Mouse (Mus musculus): ENCODE results near the gene Isg15. TPM values are rescaled to one million over a fixed set of nuclear protein-coding genes. Genes with fewer than 3 reads are reported as not detected.

The Isg15 gene
- polyA plus RNA-seq, 1 experiment from 2014 or later = 6.1 TPM

GRCm38 (mm10) chr4:156228393-156229024 lies 27.9 kb upstream of the Isg15 start:
- no peak overlapping the region for H3K9ac ChIP-seq (ENCODE audit: low read depth, low read length)

GRCm38 (mm10) chr4:156227752-156228392 lies 27.3 kb upstream of the Isg15 start:
- Histone ChIP-seq H3K4me2 (ENCODE audit: low read depth, low read length) (0 out of 2 replicates have a peak overlapping the region, but pooled peaks have one; percentile 25), H3K9me3 (replicated peaks; ENCODE audit: control insufficient read depth, low read length) (no peaks in the 10 kb centered on the region), H3K27me3 (ENCODE audit: control insufficient read depth, insufficient read depth, low read depth, low read length) (no peaks in the 10 kb centered on the region), H3K36me3 (ENCODE audit: control insufficient read depth, insufficient read depth) (peaks cover 14% of the 10 kb centered on the region), H3K27ac (ENCODE audit: low read length) (no peak overlapping the region), H3K9ac (ENCODE audit: low read depth, low read length) (no peak overlapping the region), H3K4me3 (ENCODE audit: low read depth, low read length) (no peak overlapping the region; the same call in 1 of the 2 replicates), H3K4me1 (ENCODE audit: control insufficient read depth, low read depth, low read length) (peaks cover 11% of the 10 kb centered on the region)
- WGBS (ENCODE audit: insufficient replicate concordance) = 51% methylated on average over 18 of the region's 18 CpGs
- ATAC-seq (ENCODE audit: low read depth) = no peak

More at GRCm38 (mm10) chr4:156228393-156229024, 27.9 kb upstream of the Isg15 start:
- H3K27ac ChIP-seq (ENCODE audit: low read length) = no peak overlapping the region
- H3K4me2 ChIP-seq (ENCODE audit: low read depth, low read length) = 0 out of 2 replicates have a peak overlapping the region, but pooled peaks have one; percentile 25
- no peak overlapping the region; the same call in 1 of the 2 replicates for H3K4me3 ChIP-seq (ENCODE audit: low read depth, low read length)
- no peaks in the 10 kb centered on the region for H3K9me3 ChIP-seq (replicated peaks; ENCODE audit: control insufficient read depth, low read length)
- no peaks in the 10 kb centered on the region for H3K27me3 ChIP-seq (ENCODE audit: control insufficient read depth, insufficient read depth, low read depth, low read length)
- H3K36me3 ChIP-seq (ENCODE audit: control insufficient read depth, insufficient read depth) = peaks cover 14% of the 10 kb centered on the region
- H3K4me1 ChIP-seq (ENCODE audit: control insufficient read depth, low read depth, low read length) = peaks cover 12% of the 10 kb centered on the region
- peak; percentile 52 for ATAC-seq (ENCODE audit: low read depth)
- 44% methylated on average over 12 of the region's 12 CpGs for WGBS (ENCODE audit: insufficient replicate concordance)

- Histone ChIP-seq H3K4me3 (ENCODE audit: low read depth, low read length) (no peak overlapping the region), H3K4me1 (ENCODE audit: control insufficient read depth, low read depth, low read length) (peaks cover 11% of the 10 kb centered on the region), H3K36me3 (ENCODE audit: control insufficient read depth, insufficient read depth) (0 out of 2 replicates have a peak, but pooled peaks cover under 1% of the 10 kb centered on the region), H3K27me3 (ENCODE audit: control insufficient read depth, insufficient read depth, low read depth, low read length) (no peaks in the 10 kb centered on the region), H3K27ac (ENCODE audit: low read length) (no peak overlapping the region), H3K4me2 (ENCODE audit: low read depth, low read length) (no peak overlapping the region), H3K9ac (ENCODE audit: low read depth, low read length) (no peak overlapping the region), H3K9me3 (replicated peaks; ENCODE audit: control insufficient read depth, low read length) (no peaks in the 10 kb centered on the region)
- no peak for ATAC-seq (ENCODE audit: low read depth)
- 71% methylated on average over 2 of the region's 2 CpGs for WGBS (ENCODE audit: insufficient replicate concordance)
These were observed 23.7 kb upstream of the Isg15 start for GRCm38 (mm10) chr4:156224276-156224675.

GRCm38 (mm10) chr4:156219936-156220335 lies 19.3 kb upstream of the Isg15 start:
- no peak overlapping the region for H3K4me2 ChIP-seq (ENCODE audit: low read depth, low read length)
- H3K9me3 ChIP-seq (replicated peaks; ENCODE audit: control insufficient read depth, low read length) = no peaks in the 10 kb centered on the region
- H3K4me1 ChIP-seq (ENCODE audit: control insufficient read depth, low read depth, low read length) = no peaks in the 10 kb centered on the region
- H3K9ac ChIP-seq (ENCODE audit: low read depth, low read length) = no peak overlapping the region
- H3K27me3 ChIP-seq (ENCODE audit: control insufficient read depth, insufficient read depth, low read depth, low read length) = 0 out of 2 replicates have a peak, but pooled peaks cover 3% of the 10 kb centered on the region
- 68% methylated on average over 11 of the region's 11 CpGs for WGBS (ENCODE audit: insufficient replicate concordance)
- no peak for ATAC-seq (ENCODE audit: low read depth)
- H3K4me3 ChIP-seq (ENCODE audit: low read depth, low read length) = no peak overlapping the region
- no peak overlapping the region for H3K27ac ChIP-seq (ENCODE audit: low read length)
- H3K36me3 ChIP-seq (ENCODE audit: control insufficient read depth, insufficient read depth) = no peaks in the 10 kb centered on the region

GRCm38 (mm10) chr4:156217838-156218237 lies 17.2 kb upstream of the Isg15 start:
- H3K36me3 ChIP-seq (ENCODE audit: control insufficient read depth, insufficient read depth) = no peaks in the 10 kb centered on the region
- no peak overlapping the region for H3K4me2 ChIP-seq (ENCODE audit: low read depth, low read length)
- no peaks in the 10 kb centered on the region for H3K4me1 ChIP-seq (ENCODE audit: control insufficient read depth, low read depth, low read length)
- WGBS (ENCODE audit: insufficient replicate concordance) = 71% methylated on average over 16 of the region's 16 CpGs
- no peak for ATAC-seq (ENCODE audit: low read depth)
- no peak overlapping the region for H3K27ac ChIP-seq (ENCODE audit: low read length)
- H3K9ac ChIP-seq (ENCODE audit: low read depth, low read length) = no peak overlapping the region
- no peaks in the 10 kb centered on the region for H3K9me3 ChIP-seq (replicated peaks; ENCODE audit: control insufficient read depth, low read length)
- H3K4me3 ChIP-seq (ENCODE audit: low read depth, low read length) = no peak overlapping the region
- H3K27me3 ChIP-seq (ENCODE audit: control insufficient read depth, insufficient read depth, low read depth, low read length) = 0 out of 2 replicates have a peak, but pooled peaks cover 3% of the 10 kb centered on the region

- H3K9me3 ChIP-seq (replicated peaks; ENCODE audit: control insufficient read depth, low read length) = no peaks in the 10 kb centered on the region
- H3K9ac ChIP-seq (ENCODE audit: low read depth, low read length) = no peak overlapping the region
- no peak overlapping the region for H3K4me2 ChIP-seq (ENCODE audit: low read depth, low read length)
- H3K27me3 ChIP-seq (ENCODE audit: control insufficient read depth, insufficient read depth, low read depth, low read length) = 0 out of 2 replicates have a peak, but pooled peaks cover 3% of the 10 kb centered on the region
- H3K4me1 ChIP-seq (ENCODE audit: control insufficient read depth, low read depth, low read length) = no peaks in the 10 kb centered on the region
- 72% methylated on average over 16 of the region's 16 CpGs for WGBS (ENCODE audit: insufficient replicate concordance)
- no peaks in the 10 kb centered on the region for H3K36me3 ChIP-seq (ENCODE audit: control insufficient read depth, insufficient read depth)
- no peak for ATAC-seq (ENCODE audit: low read depth)
- no peak overlapping the region for H3K27ac ChIP-seq (ENCODE audit: low read length)
- no peak overlapping the region for H3K4me3 ChIP-seq (ENCODE audit: low read depth, low read length)
These were observed 16.5 kb upstream of the Isg15 start for GRCm38 (mm10) chr4:156217022-156217669.

- WGBS (ENCODE audit: insufficient replicate concordance) = 66% methylated on average over 2 of the region's 2 CpGs
- no peak overlapping the region for H3K27ac ChIP-seq (ENCODE audit: low read length)
- no peak overlapping the region for H3K9ac ChIP-seq (ENCODE audit: low read depth, low read length)
These were observed 15.6 kb upstream of the Isg15 start for GRCm38 (mm10) chr4:156216196-156216595.

GRCm38 (mm10) chr4:156215649-156216048 lies 15.0 kb upstream of the Isg15 start, which contains the start of gene Perm1:
Gene Perm1 (plus strand): TSS chr4:156215868.
- WGBS (ENCODE audit: insufficient replicate concordance) = 62% methylated on average over 4 of the region's 4 CpGs

More at GRCm38 (mm10) chr4:156216196-156216595, 15.6 kb upstream of the Isg15 start:
- Histone ChIP-seq H3K4me1 (ENCODE audit: control insufficient read depth, low read depth, low read length) (no peaks in the 10 kb centered on the region), H3K27me3 (ENCODE audit: control insufficient read depth, insufficient read depth, low read depth, low read length) (0 out of 2 replicates have a peak, but pooled peaks cover 3% of the 10 kb centered on the region), H3K4me2 (ENCODE audit: low read depth, low read length) (no peak overlapping the region), H3K9me3 (replicated peaks; ENCODE audit: control insufficient read depth, low read length) (no peaks in the 10 kb centered on the region), H3K36me3 (ENCODE audit: control insufficient read depth, insufficient read depth) (no peaks in the 10 kb centered on the region), H3K4me3 (ENCODE audit: low read depth, low read length) (no peak overlapping the region)
- ATAC-seq (ENCODE audit: low read depth) = no peak

More at GRCm38 (mm10) chr4:156215649-156216048, 15.0 kb upstream of the Isg15 start, which contains the start of gene Perm1:
- no peak for ATAC-seq (ENCODE audit: low read depth)
- H3K9ac ChIP-seq (ENCODE audit: low read depth, low read length) = no peak within 1 kb of the TSS
- 0 out of 2 replicates have a peak, but pooled peaks cover 3% of the 10 kb centered on the region for H3K27me3 ChIP-seq (ENCODE audit: control insufficient read depth, insufficient read depth, low read depth, low read length)
- H3K4me1 ChIP-seq (ENCODE audit: control insufficient read depth, low read depth, low read length) = no peaks in the 10 kb centered on the region
- H3K9me3 ChIP-seq (replicated peaks; ENCODE audit: control insufficient read depth, low read length) = no peaks in the 10 kb centered on the region
- no peak within 1 kb of the TSS for H3K4me2 ChIP-seq (ENCODE audit: low read depth, low read length)
- H3K36me3 ChIP-seq (ENCODE audit: control insufficient read depth, insufficient read depth) = no peaks in the 10 kb centered on the region
- H3K27ac ChIP-seq (ENCODE audit: low read length) = no peak within 1 kb of the TSS
- no peak within 1 kb of the TSS for H3K4me3 ChIP-seq (ENCODE audit: low read depth, low read length)
